Mouse (Mus musculus) lung, adult 10 weeks (tissue): ENCODE results near the gene Anp32b. TPM values are rescaled to one million over a fixed set of nuclear protein-coding genes. Genes with fewer than 3 reads are reported as not detected.

Experiments
- polyA plus RNA-seq: library from polyadenylated mRNA; stranded (reverse); fragments of 350-450 nt; fragmentation: Illumina TruSeq; extraction: RNeasy Lipid Tissue Mini Kit (QIAGEN cat#74804); gene quantifications from one replicate; pipeline ENCODE4 v1.2.3, GENCODE M21; 2014; ENCODE audit warnings: low read depth, low replicate concordance; ENCODE audit not compliant: insufficient read depth

The Anp32b gene
- 95.5 TPM for polyA plus RNA-seq

DNA sequence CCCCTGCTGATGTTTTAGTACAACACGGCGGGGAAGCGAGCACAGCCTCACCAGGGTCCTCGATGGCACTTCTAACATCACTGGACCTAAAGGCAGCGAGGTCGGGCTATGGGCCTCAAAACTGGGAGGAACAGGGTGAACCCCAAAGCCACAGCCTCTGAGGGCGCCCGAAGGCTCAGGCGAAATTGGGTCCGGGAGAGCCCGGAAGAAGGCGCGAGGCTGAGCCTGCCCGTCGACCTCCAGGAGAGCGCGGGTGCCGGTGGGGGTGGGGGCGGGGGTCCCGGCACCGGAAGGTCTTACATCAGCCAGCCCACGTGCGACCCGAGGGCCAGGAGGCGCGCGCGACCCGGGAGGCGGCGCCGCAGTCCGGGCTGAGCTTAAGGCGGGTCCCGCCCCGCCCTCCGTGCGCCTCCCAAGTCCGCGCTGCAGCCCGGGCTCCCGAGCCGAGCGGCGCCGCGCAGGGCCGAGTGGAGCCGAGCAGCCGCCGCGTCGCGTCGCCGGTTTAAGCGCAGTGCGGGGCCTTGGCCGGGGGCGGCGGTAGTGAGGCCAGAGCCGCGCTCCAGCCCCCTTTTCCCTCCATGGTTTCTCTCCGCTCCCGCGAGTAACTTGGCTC lies at the start of gene Anp32b:
TSS of gene Anp32b (plus strand) at position 384 of the 613 bp plus-strand sequence.

DNA sequence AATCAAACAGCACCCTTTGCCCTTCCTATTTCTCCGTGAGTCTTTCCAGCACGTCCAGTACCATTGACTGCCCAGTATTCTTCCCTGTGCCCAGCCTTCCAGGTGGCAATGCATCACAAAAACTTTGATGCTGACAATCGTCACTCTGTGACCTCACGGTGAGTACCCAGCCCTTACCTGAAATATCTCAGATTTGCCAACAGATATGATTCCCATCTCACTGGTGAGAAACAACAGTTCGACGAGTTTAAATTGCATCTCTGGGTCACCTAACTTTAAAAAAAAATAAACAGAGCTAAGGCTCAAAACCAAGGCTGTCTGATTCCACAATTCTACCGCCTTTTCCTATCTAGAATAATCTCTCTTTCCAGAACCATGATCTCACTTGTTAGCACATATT lies 37.3 kb upstream of the Anp32b start, which contains the start of gene Hemgn:
TSS of gene Hemgn (minus strand) at position 101 of the 400 bp plus-strand sequence.

DNA sequence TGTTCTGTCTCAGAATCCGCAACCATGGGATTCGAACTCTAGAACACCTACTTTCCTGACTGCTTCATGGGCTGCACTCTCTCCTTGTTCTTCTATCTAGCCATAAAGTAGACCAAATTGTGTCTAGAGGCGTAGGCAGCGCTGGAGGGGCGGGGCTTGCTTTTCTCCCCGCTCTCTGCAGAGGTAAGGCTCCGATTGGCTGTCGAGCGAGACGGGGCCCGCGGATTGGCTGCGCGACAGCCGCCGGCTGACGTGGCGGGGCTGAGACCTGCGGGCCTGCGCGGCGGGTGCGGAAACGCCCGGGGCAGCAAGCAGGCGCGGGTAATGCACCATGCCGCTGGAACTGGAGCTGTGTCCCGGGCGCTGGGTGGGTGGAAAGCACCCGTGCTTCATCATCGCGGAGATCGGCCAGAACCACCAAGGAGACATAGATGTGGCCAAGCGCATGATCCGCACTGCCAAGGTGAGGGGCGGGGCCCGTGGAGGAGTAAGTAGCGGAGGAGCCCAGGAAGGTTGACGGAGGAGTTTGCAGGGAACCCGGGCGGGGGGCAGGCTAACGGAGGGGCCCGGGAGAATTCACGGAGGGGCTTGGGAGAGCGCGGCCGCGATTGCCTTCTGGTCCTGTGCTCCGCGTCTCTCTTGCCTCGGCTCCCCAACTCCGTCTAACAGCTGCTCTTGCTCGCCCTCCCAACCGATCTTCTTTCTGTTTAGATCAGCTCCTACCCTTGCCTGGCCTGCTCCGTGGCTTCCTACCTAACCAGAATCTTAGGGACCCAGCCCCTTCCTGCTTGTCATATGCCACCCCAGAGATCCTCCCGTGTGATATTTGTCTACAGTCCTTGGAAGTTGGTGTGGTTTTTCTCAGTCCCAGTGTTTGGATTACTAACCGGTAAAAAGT lies 38.6 kb downstream of the Anp32b start, which contains the start of gene Nans:
TSS of gene Nans (plus strand) at position 221 of the 898 bp plus-strand sequence.

Other genes starting within 250 kb of the Anp32b start
- gene Foxe1, start 107.3 kb upstream of the Anp32b start, polyA plus RNA-seq = not detected
- gene Trmo, start 61.5 kb upstream of the Anp32b start, polyA plus RNA-seq = 6.9 TPM
- gene Hemgn, start 37.4 kb upstream of the Anp32b start, polyA plus RNA-seq = not detected
- 30.4 TPM for gene Nans, start 38.3 kb downstream of the Anp32b start, polyA plus RNA-seq
- 4.0 TPM for gene Trim14, start 85.2 kb downstream of the Anp32b start, polyA plus RNA-seq
- 5.2 TPM for gene Coro2a, start 151.3 kb downstream of the Anp32b start, polyA plus RNA-seq
- 3.3 TPM for gene Tbc1d2, start 199.3 kb downstream of the Anp32b start, polyA plus RNA-seq